Comparison of ENCODE assay signal across 8 mouse cellular contexts in the genomic region with DNA sequence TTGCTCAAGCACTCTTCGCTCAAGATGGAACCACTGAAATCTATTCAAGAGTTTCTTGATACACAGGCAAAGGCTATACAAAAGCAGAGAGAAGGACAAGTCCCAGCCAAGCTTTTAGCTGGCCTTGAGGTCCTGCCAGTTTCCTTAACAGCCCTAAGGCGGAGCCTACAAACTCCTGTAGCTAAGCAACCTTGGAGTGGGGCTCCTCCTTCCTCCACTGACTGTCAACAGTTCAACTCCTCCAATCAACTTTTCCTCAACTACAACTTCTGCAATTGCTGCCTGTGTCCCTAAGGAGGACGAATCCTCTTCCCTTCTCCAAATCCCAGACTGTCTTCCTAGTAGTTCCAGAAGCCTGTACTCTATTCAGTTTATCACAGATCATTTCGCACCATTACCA. TPM values are rescaled to one million over a fixed set of nuclear protein-coding genes. Genes with fewer than 3 reads are reported as not detected.
DNase-seq lines count a peak whose midpoint lies in the region; ATAC-seq lines count a peak whose summit lies in the region.

No protein-coding gene starts in this region.

- H3K4me3 ChIP-seq in stomach, embryonic 15.5 days (replicated peaks) = peak overlapping the region; percentile 80

- peak overlapping the region; percentile 57; the same call in 1 of the 2 replicates for H3K27ac ChIP-seq in stomach, embryonic 15.5 days

- H3K27me3 ChIP-seq in stomach, embryonic 15.5 days (replicated peaks) = no peaks in the 10 kb centered on the region

- WGBS in stomach, embryonic 15.5 days = 45% methylated on average over 4 of the region's 4 CpGs

- intact Hi-C loops in heart, postnatal 10 days (cut with DNase I) = no loop called here

- peak overlapping the region; percentile 73 for H3K4me2 ChIP-seq in stomach, embryonic 15.5 days

- peak overlapping the region; percentile 58; the same call in 1 of the 2 replicates for H3K9ac ChIP-seq in stomach, embryonic 15.5 days

- no peaks in the 10 kb centered on the region for H3K9me3 ChIP-seq in stomach, embryonic 15.5 days

- peaks cover 2% of the 10 kb centered on the region; the same call in 1 of the 2 replicates for H3K36me3 ChIP-seq in stomach, embryonic 15.5 days

- H3K4me1 ChIP-seq in stomach, embryonic 15.5 days = peaks cover 16% of the 10 kb centered on the region

- ATAC-seq in erythroid progenitor cell, adult 5-6 weeks (replicated peaks; ENCODE audit: low FRiP score, poor library complexity, severe bottlenecking) = peak; percentile 87
- ATAC-seq in megakaryocyte, adult 5-6 weeks (ENCODE audit: poor library complexity, severe bottlenecking) = peak; percentile 57
- ATAC-seq in stomach, embryonic 15.5 days (ENCODE audit: insufficient read depth, low FRiP score, low read depth) = peak; percentile 63

- peak; percentile 24 to 42 for DNase-seq in frontal cortex, adult 2 months (ENCODE audit: extremely low spot score in 1 of 2, low spot score in 1 of 2)
- no peak for DNase-seq in frontal cortex, postnatal 14 days (ENCODE audit: low spot score in 2 of 2)
- DNase-seq in ZHBTc4 (ENCODE audit: low read depth, low spot score) = peak; percentile 67
- peak; percentile 66 to 68 for DNase-seq in heart, postnatal 10 days
- peak; percentile 73 to 86 for DNase-seq in kidney, postnatal 25 days

RNA-seq across cellular contexts. Expression of a gene that starts 36.4 kb away (rescaled TPM):
- polyA plus RNA-seq in frontal cortex, adult 2 months (2012; rRNA removed) = 33.2 and 33.3 TPM in 2 replicates
- total RNA-seq in erythroid progenitor cell, adult 5-6 weeks (2015; ENCODE audit: low replicate concordance) = 23.8 and 31.9 TPM in 2 replicates
- total RNA-seq in erythroid progenitor cell, adult 5-6 weeks (2017; ENCODE audit: low replicate concordance) = 22.8 and 29.1 TPM in 2 replicates
- total RNA-seq in heart, postnatal 10 days (2021) = 10 to 100 TPM; 20.3 to 22.3 TPM
- total RNA-seq in megakaryocyte, adult 5-6 weeks (2015) = 10.1 and 10.5 TPM in 2 replicates
- total RNA-seq in megakaryocyte, adult 5-6 weeks (2017) = 13.2 and 15.0 TPM in 2 replicates
- polyA plus RNA-seq in stomach, embryonic 15.5 days (2015; fragmentation: Nextera tagmentation; extraction: Ambion mirVana) = 4.4 and 4.8 TPM in 2 replicates

Comparison
In these comparisons a context has a peak if more than half of its experiments do, and no peak if none do; other contexts are left out.
1. DNase-seq: peak in frontal cortex, adult 2 months (2 of 2), ZHBTc4 (single experiment), heart, postnatal 10 days (2 of 2) and kidney, postnatal 25 days (2 of 2); none in frontal cortex, postnatal 14 days (0 of 2).
2. Peak in every context shown above with its lines, with median percentiles within 50 percentile points of each other: ATAC-seq.